Mouse (Mus musculus) heart, postnatal 0 days (tissue): ENCODE measurements at regions not wholly inside any gene's neighbourhood (a gene's known extent, or its start where the extent isn't known, plus 50 kb on each side); places are given as distances from the start of the nearest gene placed in this dataset.

ENCODE experiments used
- ATAC-seq: fragments of 200-750 bp; cut with Nextera tagmentation; 2 replicates; pipeline ENCODE4 v1.8.0; 2017; ENCODE audit warnings: low read depth, moderate number of reproducible peaks, moderate library complexity; ENCODE audit not compliant: insufficient read depth
- DNase-seq: peaks from one replicate; pipeline ENCODE4 v3.0.0-alpha.2; 2016; ENCODE audit warnings: low spot score
- H3K27ac ChIP-seq: fragments of 300-500 bp; sonication (generic); 2 replicates; pipeline ENCODE4 v1.5.1; 2014; ENCODE audit warnings: low read depth, mild to moderate bottlenecking
- H3K27me3 ChIP-seq: fragments of 300-500 bp; sonication (generic); 2 replicates; pipeline ENCODE4 v1.6.1; 2014; ENCODE audit warnings: low read length, mixed read lengths; ENCODE audit not compliant: control insufficient read depth, insufficient read depth
- H3K36me3 ChIP-seq: fragments of 300-500 bp; sonication (generic); replicated peaks from 2 replicates; pipeline ENCODE4 v1.6.1; 2014; ENCODE audit warnings: low read length, mixed read lengths; ENCODE audit not compliant: control insufficient read depth, insufficient read depth
- H3K4me1 ChIP-seq: fragments of 300-500 bp; sonication (generic); 2 replicates; pipeline ENCODE4 v1.6.1; 2014; ENCODE audit warnings: antibody characterized with exemption; ENCODE audit not compliant: control insufficient read depth, insufficient read depth
- H3K4me2 ChIP-seq: fragments of 300-500 bp; sonication (generic); 2 replicates; pipeline ENCODE4 v1.6.1; 2014; ENCODE audit warnings: low read depth, mild to moderate bottlenecking, low read length, moderate library complexity
- H3K4me3 ChIP-seq: fragments of 300-500 bp; sonication (generic); 2 replicates; pipeline ENCODE4 v1.5.1; 2014; ENCODE audit warnings: low read depth, low read length
- H3K9ac ChIP-seq: fragments of 300-500 bp; sonication (generic); replicated peaks from 2 replicates; pipeline ENCODE4 v1.6.1; 2014; ENCODE audit warnings: low read depth, low read length, mixed read lengths
- H3K9me3 ChIP-seq: fragments of 300-500 bp; sonication (generic); replicated peaks from 2 replicates; pipeline ENCODE4 v1.6.1; 2016; ENCODE audit warnings: low read length; ENCODE audit not compliant: control insufficient read depth
- CTCF ChIP-seq: IDR thresholded peaks from 2 replicates; pipeline ENCODE4 v1.5.1; 2016; ENCODE audit warnings: antibody characterized with exemption, control low read depth, low read depth
- EP300 ChIP-seq: IDR thresholded peaks from 2 replicates; pipeline ENCODE4 v1.6.1; 2016; ENCODE audit warnings: antibody characterized with exemption, low read depth
- WGBS: fragments of 180-500 bp; shearing (Covaris S2); extraction: QIAGEN DNeasy Blood & Tissue Kit; methylation state at CpG from one replicate; pipeline ENCODE4 v1.1.7; 2014; 5-methylcytosine and 5-hydroxymethylcytosine counted together

DNA sequence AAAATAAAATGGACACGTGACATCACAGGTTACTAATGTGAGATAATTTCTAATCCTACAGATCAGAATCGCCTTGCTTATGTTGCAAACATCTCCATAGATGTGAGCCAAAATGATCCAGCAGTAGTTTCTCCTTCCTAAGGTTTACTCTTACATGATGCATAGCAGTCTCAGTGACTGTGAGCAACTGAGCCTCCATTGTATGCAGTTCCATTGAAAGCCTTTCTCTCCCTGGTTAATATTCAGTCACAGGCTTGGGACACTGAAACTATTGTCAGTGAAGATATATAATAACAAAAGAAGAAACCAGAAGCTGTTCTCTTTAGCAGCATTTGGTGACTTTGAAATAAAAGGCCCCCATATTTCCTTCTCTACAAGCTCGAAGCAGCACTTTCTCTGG is 305.9 kb downstream of the Rbm26 start:
- Histone ChIP-seq H3K9me3 (no peaks in the 10 kb centered on the region), H3K4me2 (no peak overlapping the region), H3K27me3 (no peaks in the 10 kb centered on the region), H3K4me3 (no peak overlapping the region), H3K9ac (no peak overlapping the region), H3K36me3 (no peaks in the 10 kb centered on the region), H3K4me1 (no peaks in the 10 kb centered on the region), H3K27ac (no peak overlapping the region)
- WGBS, result 74% methylated on average over 3 of the region's 3 CpGs
- no peak for DNase-seq
- no peak for TF ChIP-seq CTCF
- ATAC-seq, result no peak

DNA sequence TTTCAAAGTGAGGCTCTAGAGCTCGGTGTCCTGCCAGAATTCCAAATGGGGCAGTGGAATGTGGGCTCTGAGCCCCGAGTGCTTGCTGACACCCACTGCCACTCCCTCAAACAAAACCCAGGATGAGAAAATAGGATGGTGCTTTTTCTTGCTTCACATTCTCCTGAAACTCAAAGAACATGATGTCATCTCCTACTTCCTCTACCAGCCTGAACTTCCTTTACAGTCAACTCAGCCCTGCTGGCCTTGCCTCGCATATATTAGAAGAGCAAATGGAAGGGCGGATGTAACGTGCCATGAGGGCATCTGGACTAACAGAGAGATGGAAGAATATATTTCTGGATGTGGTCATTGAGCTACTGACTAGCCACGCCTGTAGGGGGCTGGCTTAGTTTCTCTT is 309.6 kb downstream of the Rbm26 start:
- Histone ChIP-seq H3K4me2 (no peak overlapping the region), H3K9ac (no peak overlapping the region), H3K27me3 (no peaks in the 10 kb centered on the region), H3K27ac (no peak overlapping the region), H3K4me3 (no peak overlapping the region), H3K4me1 (no peaks in the 10 kb centered on the region), H3K36me3 (no peaks in the 10 kb centered on the region), H3K9me3 (no peaks in the 10 kb centered on the region)
- TF ChIP-seq CTCF (no peak), EP300 (no peak)
- 54% methylated on average over 6 of the region's 6 CpGs for WGBS
- ATAC-seq (no peak), DNase-seq (no peak)

DNA sequence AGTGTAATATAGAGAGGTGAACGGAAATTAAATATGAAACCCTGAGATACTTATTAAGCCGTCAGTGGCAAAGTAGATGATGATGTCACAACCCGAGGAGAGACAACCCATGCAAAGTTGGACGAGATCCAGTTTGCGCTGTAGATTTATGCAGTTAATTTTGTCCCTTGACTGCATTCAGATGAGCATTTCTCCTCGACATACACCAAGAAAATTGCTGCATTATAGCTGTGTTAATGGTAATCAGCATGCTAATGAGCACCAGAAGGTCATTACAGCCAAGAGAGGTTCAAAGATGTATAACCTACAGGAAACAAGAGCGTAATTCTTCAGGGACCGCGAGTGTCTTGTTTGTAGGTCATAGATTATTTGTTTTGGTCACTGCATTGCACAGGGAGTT is 313.2 kb downstream of the Rbm26 start:
- Histone ChIP-seq H3K36me3 (no peaks in the 10 kb centered on the region), H3K27me3 (no peaks in the 10 kb centered on the region), H3K27ac (no peak overlapping the region), H3K9ac (no peak overlapping the region), H3K4me1 (no peaks in the 10 kb centered on the region), H3K9me3 (no peaks in the 10 kb centered on the region), H3K4me3 (no peak overlapping the region), H3K4me2 (no peak overlapping the region)
- whole genome bisulfite sequencing, result 68% methylated on average over 9 of the region's 9 CpGs
- TF ChIP-seq EP300, result no peak
- no peak for TF ChIP-seq CTCF
- ATAC-seq (no peak), DNase-seq (no peak)

DNA sequence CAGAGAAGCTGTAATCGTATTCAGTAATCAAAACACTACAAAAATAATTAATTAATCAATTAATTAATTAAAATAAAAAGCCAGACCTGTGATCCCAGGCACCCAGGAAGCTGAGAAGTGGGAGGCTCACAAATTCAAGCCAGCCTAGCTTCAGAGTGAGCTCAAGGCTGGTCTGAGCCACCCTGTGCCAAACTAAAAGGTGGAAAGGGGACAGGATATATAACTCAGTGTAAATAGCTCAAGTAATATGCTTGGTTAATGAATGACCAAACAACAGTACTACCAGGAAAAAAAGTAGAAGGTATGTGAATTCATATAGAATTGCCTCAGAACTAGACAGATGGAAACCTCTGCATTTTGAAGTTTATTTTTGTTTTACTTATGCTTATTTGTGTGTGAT is 321.2 kb downstream of the Rbm26 start:
- Histone ChIP-seq H3K36me3 (no peaks in the 10 kb centered on the region), H3K27me3 (no peaks in the 10 kb centered on the region), H3K4me3 (no peak overlapping the region), H3K9me3 (no peaks in the 10 kb centered on the region), H3K9ac (no peak overlapping the region), H3K4me2 (no peak overlapping the region), H3K27ac (no peak overlapping the region), H3K4me1 (no peaks in the 10 kb centered on the region)
- ATAC-seq, result no peak
- 40% methylated on average over 1 of the region's 1 CpGs for WGBS
- no peak for DNase-seq
- TF ChIP-seq CTCF (no peak), EP300 (no peak)

DNA sequence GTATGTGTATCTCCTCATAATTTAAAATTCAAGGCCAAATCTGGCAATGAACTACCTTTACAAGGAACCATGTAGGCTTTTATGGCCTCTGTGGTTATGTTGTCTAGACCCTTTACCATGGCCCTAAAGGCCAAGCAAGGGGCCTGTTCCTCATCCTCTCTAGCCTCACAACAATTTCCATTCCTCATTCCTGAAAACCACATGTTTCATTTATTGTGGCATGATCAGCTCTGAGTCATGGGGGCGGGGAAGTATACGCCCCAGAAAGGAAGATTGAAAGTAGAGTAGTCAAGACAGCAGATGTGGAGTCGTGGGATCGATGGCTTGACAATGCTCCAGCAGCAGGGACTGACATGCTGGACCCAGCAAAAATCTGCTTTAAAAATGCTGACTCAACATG is 326.8 kb upstream of the Rnf219 start:
- no peak overlapping the region for H3K4me3 ChIP-seq
- TF ChIP-seq EP300 (no peak), CTCF (no peak)
- ATAC-seq, result no peak
- H3K27me3 ChIP-seq, result no peaks in the 10 kb centered on the region
- H3K36me3 ChIP-seq, result no peaks in the 10 kb centered on the region
- no peaks in the 10 kb centered on the region for H3K4me1 ChIP-seq
- 77% methylated on average over 4 of the region's 4 CpGs for WGBS
- H3K9ac ChIP-seq, result no peak overlapping the region
- DNase-seq, result no peak
- no peak overlapping the region for H3K27ac ChIP-seq
- no peaks in the 10 kb centered on the region for H3K9me3 ChIP-seq
- no peak overlapping the region for H3K4me2 ChIP-seq

DNA sequence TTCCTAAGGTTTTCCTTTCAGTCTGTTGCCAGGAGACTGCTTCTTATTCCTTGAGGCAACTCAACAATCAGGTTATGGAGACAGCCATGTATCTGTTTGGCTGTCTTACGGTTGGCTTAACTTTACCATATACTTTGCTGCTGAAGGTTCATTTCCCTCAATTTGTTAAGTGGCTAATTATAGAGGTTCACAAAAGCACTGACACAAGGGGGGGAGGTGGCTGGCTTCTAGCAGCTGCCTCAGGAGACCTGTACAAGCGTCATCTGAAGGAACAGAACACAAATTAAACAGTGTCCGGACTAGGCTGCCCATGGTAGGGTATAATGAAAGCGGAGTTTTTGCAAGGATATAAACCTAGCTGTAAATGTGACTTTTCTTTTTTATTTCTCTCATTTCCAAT is 305.0 kb upstream of the Rnf219 start:
- Histone ChIP-seq H3K36me3 (no peaks in the 10 kb centered on the region), H3K9me3 (no peaks in the 10 kb centered on the region), H3K27me3 (no peaks in the 10 kb centered on the region), H3K4me3 (no peak overlapping the region), H3K4me2 (no peak overlapping the region), H3K4me1 (no peaks in the 10 kb centered on the region), H3K9ac (no peak overlapping the region), H3K27ac (no peak overlapping the region)
- no peak for ATAC-seq
- TF ChIP-seq CTCF (no peak), EP300 (no peak)
- DNase-seq, result no peak
- 70% methylated on average over 4 of the region's 4 CpGs for WGBS
